Mouse (Mus musculus) liver, adult 2 months (tissue): ENCODE results near the gene B230307C23Rik. TPM values are rescaled to one million over a fixed set of nuclear protein-coding genes. Genes with fewer than 3 reads are reported as not detected.
A peak's percentile ranks its signal among the peaks of the same experiment; 100 is the strongest.

ENCODE experiments used
- DNase-seq: peaks from one replicate; pipeline ENCODE4 v3.0.0-alpha.2; 2011; ENCODE audit warnings: low read depth, low spot score; ENCODE audit errors: extremely low read depth
- H3K27ac ChIP-seq: fragments of 200-500 bp; replicated peaks from 2 replicates; pipeline ENCODE4 v1.5.1; 2012; ENCODE audit warnings: low read depth, mild to moderate bottlenecking, control low read depth, inconsistent platforms, low read length; ENCODE audit not compliant: insufficient read depth
- H3K27me3 ChIP-seq: fragments of 200-500 bp; 2 replicates; pipeline ENCODE4 v1.6.1; 2012; ENCODE audit warnings: mild to moderate bottlenecking, moderate library complexity, low read length, inconsistent platforms; ENCODE audit not compliant: control insufficient read depth, insufficient read depth
- H3K36me3 ChIP-seq: fragments of 200-500 bp; 2 replicates; pipeline ENCODE4 v1.6.1; 2012; ENCODE audit warnings: low read length, inconsistent platforms; ENCODE audit not compliant: control insufficient read depth, insufficient read depth
- H3K4me1 ChIP-seq: fragments of 200-500 bp; 2 replicates; pipeline ENCODE4 v1.6.1; 2011; ENCODE audit warnings: low read length; ENCODE audit not compliant: control insufficient read depth, insufficient read depth
- H3K4me3 ChIP-seq: fragments of 200-500 bp; 2 replicates; pipeline ENCODE4 v1.5.1; 2011; ENCODE audit warnings: low read depth, mild to moderate bottlenecking, control low read depth, low read length, moderate library complexity; ENCODE audit not compliant: insufficient read depth
- H3K79me2 ChIP-seq: fragments of 200-500 bp; 2 replicates; pipeline ENCODE4 v1.6.1; 2012; ENCODE audit warnings: inconsistent platforms, mild to moderate bottlenecking, low read length, moderate library complexity; ENCODE audit not compliant: control insufficient read depth, insufficient read depth
- H3K9ac ChIP-seq: fragments of 200-500 bp; 2 replicates; pipeline ENCODE4 v1.6.1; 2012; ENCODE audit warnings: low read depth, mild to moderate bottlenecking, control low read depth, inconsistent platforms, low read length
- CTCF ChIP-seq: fragments of 200-500 bp; IDR thresholded peaks from 2 replicates; pipeline ENCODE4 v1.5.1; 2011; ENCODE audit warnings: low read depth, low read length, control low read depth
- POLR2A ChIP-seq: fragments of 200-500 bp; IDR thresholded peaks from 2 replicates; pipeline ENCODE4 v1.6.1; 2011; ENCODE audit warnings: low read length, control low read depth; ENCODE audit not compliant: insufficient read depth; ENCODE audit errors: extremely low read depth
- WGBS: fragments of 180-500 bp; shearing (Covaris S2); methylation state at CpG from one replicate; pipeline ENCODE4 v1.1.7; 2018; 5-methylcytosine and 5-hydroxymethylcytosine counted together
- polyA plus RNA-seq: library from polyadenylated mRNA; depleted of rRNA; stranded (reverse); fragments of >200 nt; gene quantifications from 2 replicates; pipeline ENCODE4 v1.2.3, GENCODE M21; 2012
- total RNA-seq: library from RNA; depleted of rRNA; stranded (reverse); fragments of >200 nt; gene quantifications from 2 replicates; pipeline ENCODE4 v1.2.3, GENCODE M21; 2014

Gene B230307C23Rik
- total and polyA plus RNA-seq, 2 experiments, result 3.9 to 8.0 TPM

DNA sequence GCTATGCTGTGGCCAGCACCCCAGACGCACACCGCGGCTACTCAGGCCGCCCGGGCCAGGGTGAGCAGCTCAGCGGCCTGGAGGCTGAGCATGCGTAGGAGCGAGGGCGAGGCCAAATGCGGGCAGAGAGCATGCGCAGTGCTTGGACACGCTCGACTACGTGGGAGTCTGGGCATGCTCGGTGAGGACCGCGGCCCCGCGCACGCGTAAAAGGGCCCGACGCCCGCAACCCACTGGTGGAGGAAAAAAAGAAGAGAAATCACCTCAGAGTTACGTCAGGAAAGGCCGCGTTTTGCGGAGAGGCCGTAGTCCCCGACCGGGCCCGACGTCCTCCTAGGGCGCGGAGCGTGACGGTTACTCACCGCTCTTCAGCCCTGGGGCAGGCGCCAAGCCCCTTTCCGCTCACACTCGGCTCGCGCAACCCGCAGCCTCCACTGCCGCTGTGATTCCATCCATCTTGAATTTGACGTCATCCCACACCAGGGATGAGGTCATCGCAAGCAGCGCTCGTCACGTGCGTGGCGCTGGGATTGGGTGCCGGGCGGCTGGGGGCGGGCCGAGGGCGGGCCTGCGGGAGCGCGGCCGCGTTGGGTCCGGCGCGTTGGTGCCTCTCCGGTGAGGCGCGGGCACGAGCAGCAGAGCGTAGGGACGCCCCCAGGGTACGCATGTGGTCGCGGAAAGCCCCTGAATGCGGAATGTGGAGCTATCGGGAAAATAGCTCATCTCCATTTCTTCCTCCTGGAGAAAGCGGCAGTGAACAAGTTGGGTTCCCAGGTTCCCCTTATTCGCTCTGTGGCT lies 34.8 kb upstream of the B230307C23Rik start, which contains the start of the genes C2cd2 and Zbtb21:
Gene C2cd2, minus strand, starts transcription at position 448 of the 798 bp plus-strand sequence.
Gene Zbtb21, minus strand, starts transcription at position 472 of the 798 bp plus-strand sequence.
- TF ChIP-seq POLR2A (peak; percentile 94), CTCF (no peak)
- H3K27me3 ChIP-seq, result no peaks in the 10 kb centered on the region
- peak; percentile 86 for DNase-seq
- peak within 1 kb of the TSS; percentile 94 for H3K27ac ChIP-seq
- H3K79me2 ChIP-seq, result peaks cover 18% of the 10 kb centered on the region
- H3K9ac ChIP-seq, result peak within 1 kb of the TSS; percentile 90
- H3K36me3 ChIP-seq, result 0 out of 2 replicates have a peak, but pooled peaks cover 1% of the 10 kb centered on the region
- WGBS, result under 1% methylated on average over 78 of the region's 78 CpGs
- peak within 1 kb of the TSS; percentile 89 for H3K4me3 ChIP-seq
- peaks cover 10% of the 10 kb centered on the region; the same call in 1 of the 2 replicates for H3K4me1 ChIP-seq

DNA sequence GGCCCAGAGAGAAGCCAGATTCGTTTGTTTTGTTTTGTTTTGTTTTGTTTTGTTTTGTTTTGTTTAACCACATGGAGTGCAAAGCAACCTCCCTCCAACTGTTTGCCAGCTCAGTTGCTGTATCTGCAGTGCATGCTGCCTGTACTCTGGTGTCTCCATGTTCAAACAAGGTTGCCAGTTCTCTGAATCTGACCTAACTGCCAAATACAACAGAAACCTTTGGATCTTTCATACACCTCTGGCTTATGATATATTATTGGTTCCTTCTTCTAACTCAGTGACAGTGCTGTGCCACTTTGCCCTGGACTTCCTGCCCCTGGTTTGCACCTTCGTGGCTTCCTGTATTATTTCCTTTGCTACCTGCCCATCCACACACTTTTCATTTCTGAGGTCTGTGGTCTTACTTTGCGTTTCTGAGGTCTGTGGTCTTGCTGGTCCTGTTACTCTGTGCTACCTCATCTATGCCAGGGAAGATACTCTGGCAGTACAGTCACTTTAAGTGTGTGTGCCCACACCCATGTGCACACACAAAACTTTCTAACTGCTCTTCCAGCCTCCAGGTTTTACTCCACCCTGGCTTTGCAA lies 33.1 kb upstream of the B230307C23Rik start:
- DNase-seq, result peak; percentile 33
- H3K4me1 ChIP-seq, result peaks cover 10% of the 10 kb centered on the region; the same call in 1 of the 2 replicates
- H3K4me3 ChIP-seq, result no peak overlapping the region
- H3K36me3 ChIP-seq, result no peaks in the 10 kb centered on the region
- no peaks in the 10 kb centered on the region for H3K27me3 ChIP-seq
- TF ChIP-seq CTCF, result no peak
- TF ChIP-seq POLR2A, result no peak
- peaks cover 12% of the 10 kb centered on the region for H3K79me2 ChIP-seq
- no peak overlapping the region for H3K9ac ChIP-seq
- 74% methylated on average over 3 of the region's 3 CpGs for WGBS
- H3K27ac ChIP-seq, result no peak overlapping the region

DNA sequence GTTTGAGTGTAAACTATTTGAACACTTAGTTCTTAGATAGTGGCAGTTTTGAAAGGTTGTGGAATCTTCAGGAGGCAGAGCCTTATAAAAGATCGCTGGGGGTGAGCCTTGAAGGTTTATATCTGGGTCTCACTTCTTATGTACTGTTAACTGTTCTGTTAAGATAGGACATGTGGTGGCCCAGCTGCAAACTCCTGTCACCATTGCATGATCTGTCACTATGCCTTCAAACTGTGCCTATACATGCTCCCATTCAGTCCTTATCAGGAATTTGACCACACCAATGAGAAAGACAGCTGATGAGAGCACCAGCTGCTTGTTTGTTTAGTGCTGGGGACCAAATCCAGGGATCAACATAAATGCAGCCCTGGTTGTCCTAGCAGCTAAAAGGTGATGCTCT lies 19.8 kb upstream of the B230307C23Rik start:
- Histone ChIP-seq H3K79me2 (no peaks in the 10 kb centered on the region), H3K27ac (no peak overlapping the region), H3K36me3 (no peaks in the 10 kb centered on the region), H3K27me3 (no peaks in the 10 kb centered on the region), H3K4me1 (no peaks in the 10 kb centered on the region), H3K4me3 (no peak overlapping the region), H3K9ac (no peak overlapping the region)
- WGBS, result 73% methylated on average over 1 of the region's 1 CpGs
- no peak for TF ChIP-seq POLR2A
- TF ChIP-seq CTCF, result no peak
- no peak for DNase-seq

DNA sequence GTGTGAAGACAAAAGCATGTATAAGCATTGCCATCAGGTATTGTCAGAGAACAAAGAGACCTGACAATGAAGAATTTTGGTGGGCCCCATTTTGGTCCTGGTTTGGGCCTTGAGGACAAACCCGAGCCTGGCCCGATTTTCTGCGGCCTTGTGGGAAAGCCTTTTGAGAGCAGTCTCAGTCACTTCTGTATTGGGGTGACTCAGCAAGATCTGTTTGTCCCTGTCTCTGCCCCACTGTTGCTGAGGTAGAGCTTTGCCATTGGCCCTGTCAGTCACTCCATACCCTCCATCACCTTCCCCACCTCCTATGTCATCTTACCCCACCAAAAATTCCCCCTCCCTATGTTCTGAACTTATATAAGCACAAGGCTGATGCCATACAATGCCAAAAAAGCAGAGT lies 19.4 kb upstream of the B230307C23Rik start:
- no peaks in the 10 kb centered on the region for H3K36me3 ChIP-seq
- no peaks in the 10 kb centered on the region for H3K4me1 ChIP-seq
- H3K9ac ChIP-seq, result no peak overlapping the region
- no peaks in the 10 kb centered on the region for H3K79me2 ChIP-seq
- no peak for DNase-seq
- no peak overlapping the region for H3K4me3 ChIP-seq
- 97% methylated on average over 3 of the region's 3 CpGs for WGBS
- TF ChIP-seq CTCF (no peak), POLR2A (no peak)
- no peak overlapping the region for H3K27ac ChIP-seq
- no peaks in the 10 kb centered on the region for H3K27me3 ChIP-seq

DNA sequence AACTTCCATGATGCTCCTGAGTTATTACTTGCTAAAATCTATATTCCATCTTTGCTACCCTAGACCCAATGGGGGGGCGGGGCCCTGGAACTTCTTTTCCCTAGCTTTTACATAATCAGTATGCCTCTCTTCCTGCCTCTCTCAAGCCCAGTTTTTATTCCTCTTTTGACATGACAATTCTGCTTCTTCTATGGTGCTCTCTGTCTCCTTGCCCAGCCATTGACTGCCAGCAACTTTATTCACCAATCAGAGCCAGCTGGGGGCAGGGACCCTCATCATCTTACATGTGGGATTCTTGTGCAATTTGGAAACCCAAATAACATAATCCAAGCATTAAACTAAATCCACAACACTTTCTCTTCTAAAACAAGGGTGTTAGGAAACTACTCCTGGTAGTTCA lies 15.8 kb upstream of the B230307C23Rik start:
- Histone ChIP-seq H3K36me3 (no peaks in the 10 kb centered on the region), H3K27me3 (no peaks in the 10 kb centered on the region), H3K4me3 (no peak overlapping the region), H3K4me1 (no peaks in the 10 kb centered on the region), H3K9ac (no peak overlapping the region), H3K79me2 (no peaks in the 10 kb centered on the region), H3K27ac (no peak overlapping the region)
- no peak for TF ChIP-seq POLR2A
- no peak for TF ChIP-seq CTCF
- 92% methylated on average over 1 of the region's 1 CpGs for WGBS
- DNase-seq, result no peak
